26 mouse cellular contexts compared by ENCODE assay signal in the genomic region with DNA sequence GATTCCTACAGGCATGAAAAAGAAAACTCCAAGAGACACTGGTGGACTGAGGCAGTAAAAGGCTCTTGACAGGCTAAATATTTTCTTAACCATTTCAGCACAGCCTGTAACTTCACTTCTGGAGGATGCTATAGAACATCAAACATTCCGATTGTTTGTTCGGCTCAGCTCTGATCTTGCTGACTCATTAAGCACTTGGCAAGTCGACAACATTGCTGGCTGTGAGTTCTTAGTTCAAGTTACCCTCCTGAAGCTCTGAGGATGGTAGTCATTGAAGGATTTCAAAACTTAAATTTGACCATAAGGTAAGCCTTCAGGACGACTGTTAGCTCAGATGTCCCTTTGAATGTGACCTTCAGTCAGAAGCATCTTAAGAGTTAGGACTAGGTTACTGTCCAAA. TPM values are rescaled to one million over a fixed set of nuclear protein-coding genes. Genes with fewer than 3 reads are reported as not detected.
"Had no signal": no experiment of that assay in that cellular context is flagged by ENCODE, and none has a peak within 500 bp of the region (broad histone marks: within the 10 kb centered on the region; RNA-seq: fewer than 3 reads in every experiment).

No protein-coding gene starts in this region.

- H3K27me3 ChIP-seq: limb, embryonic 13.5 days; lung, embryonic 15.5 days; stomach, embryonic 15.5 days had no signal

- ATAC-seq: liver, postnatal 0 days had no signal

- H3K4me2 ChIP-seq: limb, embryonic 13.5 days; lung, embryonic 15.5 days; midbrain, embryonic 11.5 days; stomach, embryonic 15.5 days had no signal

- H3K36me3 ChIP-seq: limb, embryonic 10.5 days; limb, embryonic 13.5 days; lung, embryonic 15.5 days; stomach, embryonic 15.5 days had no signal

- DNase-seq: kidney, adult 2 months; layer of hippocampus, adult 9-11 months; liver; liver, postnatal 0 days; lung, postnatal 14 days; lung, postnatal 4 days; midbrain, embryonic 14.5 days; right cerebral cortex, adult 18-20 months; right cerebral cortex, postnatal 14 days; right cerebral cortex, postnatal 4 days; spleen, adult 18-20 months; thymus, postnatal 25 days had no signal

- H3K9me3 ChIP-seq: limb, embryonic 10.5 days; limb, embryonic 13.5 days; lung, embryonic 15.5 days; stomach, embryonic 15.5 days had no signal

- H3K4me3 ChIP-seq: layer of hippocampus, adult 2 months; limb, embryonic 10.5 days; limb, embryonic 13.5 days; lung, embryonic 15.5 days; stomach, embryonic 15.5 days had no signal

- H3K9ac ChIP-seq: limb, embryonic 13.5 days; liver, embryonic 14.5 days; liver, postnatal 0 days; lung, embryonic 15.5 days; stomach, embryonic 15.5 days had no signal

- H3K27ac ChIP-seq: kidney, postnatal 0 days; layer of hippocampus, adult 2 months; limb, embryonic 10.5 days; limb, embryonic 13.5 days; liver, embryonic 14.5 days; lung, embryonic 15.5 days; stomach, embryonic 15.5 days had no signal

RNA-seq across cellular contexts. Expression of a gene that starts 1.0 kb away (rescaled TPM):
- total RNA-seq: megakaryocyte progenitor cell, adult 5-6 weeks; megakaryocyte-erythroid progenitor cell, adult 5-6 weeks had no signal

RNA-seq across cellular contexts. Expression of a gene that starts 31.1 kb away (rescaled TPM):
- total RNA-seq: megakaryocyte progenitor cell, adult 5-6 weeks; megakaryocyte-erythroid progenitor cell, adult 5-6 weeks had no signal
- polyA plus RNA-seq: midbrain, embryonic 11.5 days; midbrain, embryonic 14.5 days; neural tube, embryonic 11.5 days; neural tube, embryonic 14.5 days had no signal

RNA-seq across cellular contexts. Expression of a gene that starts 53.6 kb away (rescaled TPM):
- total RNA-seq: layer of hippocampus, adult 2 months; left cerebral cortex, adult 18-20 months; left cerebral cortex, postnatal 25 days; megakaryocyte progenitor cell, adult 5-6 weeks; megakaryocyte-erythroid progenitor cell, adult 5-6 weeks had no signal
